Mouse (Mus musculus): ENCODE measurements at regions not wholly inside any gene's neighbourhood (a gene's known extent, or its start where the extent isn't known, plus 50 kb on each side); places are given as distances from the start of the nearest gene placed in this dataset.

GRCm38 (mm10) chr13:8087154-8087553 lies 115.5 kb upstream of the Adarb2 start:
- WGBS: 75% methylated on average over 2 of the region's 2 CpGs

GRCm38 (mm10) chr13:8089519-8089918 lies 113.1 kb upstream of the Adarb2 start:
- DNase-seq (ENCODE audit: low spot score) (no peak), ATAC-seq (ENCODE audit: low FRiP score, low read depth) (no peak)
- WGBS: 78% methylated on average over 4 of the region's 4 CpGs
- no peaks in the 10 kb centered on the region for H3K9me3 ChIP-seq (ENCODE audit: control insufficient read depth, low read length)
- H3K36me3 ChIP-seq (ENCODE audit: control insufficient read depth, insufficient read depth, low read length): no peaks in the 10 kb centered on the region
- H3K4me1 ChIP-seq (ENCODE audit: control insufficient read depth, insufficient read depth, low read length): no peaks in the 10 kb centered on the region
- H3K4me2 ChIP-seq (replicated peaks; ENCODE audit: low read depth, low read length, severe bottlenecking): no peak overlapping the region
- H3K9ac ChIP-seq (ENCODE audit: low read depth, low read length, severe bottlenecking): no peak overlapping the region
- TF ChIP-seq POLR2A (IDR thresholded peaks at IDR 0.05; ENCODE audit: borderline replicate concordance, extremely low read depth, insufficient read depth, insufficient read length): no peak
- no peak overlapping the region for H3K4me3 ChIP-seq (replicated peaks; ENCODE audit: low read length)
- H3K27me3 ChIP-seq (ENCODE audit: control insufficient read depth, insufficient read depth, low read length): no peaks in the 10 kb centered on the region
- H3K27ac ChIP-seq (replicated peaks; ENCODE audit: low read depth, low read length): no peak overlapping the region

More at GRCm38 (mm10) chr13:8087154-8087553, 115.5 kb upstream of the Adarb2 start:
- TF ChIP-seq POLR2A (IDR thresholded peaks at IDR 0.05; ENCODE audit: borderline replicate concordance, extremely low read depth, insufficient read depth, insufficient read length): no peak
- ATAC-seq (ENCODE audit: low FRiP score, low read depth) (no peak), DNase-seq (ENCODE audit: low spot score) (no peak)
- Histone ChIP-seq H3K27me3 (ENCODE audit: control insufficient read depth, insufficient read depth, low read length) (no peaks in the 10 kb centered on the region), H3K27ac (replicated peaks; ENCODE audit: low read depth, low read length) (no peak overlapping the region), H3K4me1 (ENCODE audit: control insufficient read depth, insufficient read depth, low read length) (no peaks in the 10 kb centered on the region), H3K36me3 (ENCODE audit: control insufficient read depth, insufficient read depth, low read length) (no peaks in the 10 kb centered on the region), H3K4me2 (replicated peaks; ENCODE audit: low read depth, low read length, severe bottlenecking) (no peak overlapping the region), H3K4me3 (replicated peaks; ENCODE audit: low read length) (no peak overlapping the region), H3K9me3 (ENCODE audit: control insufficient read depth, low read length) (no peaks in the 10 kb centered on the region), H3K9ac (ENCODE audit: low read depth, low read length, severe bottlenecking) (no peak overlapping the region)

GRCm38 (mm10) chr13:8108701-8109100 lies 94.0 kb upstream of the Adarb2 start:
- Histone ChIP-seq H3K4me3 (replicated peaks; ENCODE audit: low read length) (no peak overlapping the region), H3K36me3 (ENCODE audit: control insufficient read depth, insufficient read depth, low read length) (no peaks in the 10 kb centered on the region), H3K9ac (ENCODE audit: low read depth, low read length, severe bottlenecking) (no peak overlapping the region), H3K27ac (replicated peaks; ENCODE audit: low read depth, low read length) (no peak overlapping the region), H3K4me1 (ENCODE audit: control insufficient read depth, insufficient read depth, low read length) (peaks cover 11% of the 10 kb centered on the region), H3K9me3 (ENCODE audit: control insufficient read depth, low read length) (no peaks in the 10 kb centered on the region), H3K27me3 (ENCODE audit: control insufficient read depth, insufficient read depth, low read length) (no peaks in the 10 kb centered on the region), H3K4me2 (replicated peaks; ENCODE audit: low read depth, low read length, severe bottlenecking) (no peak overlapping the region)
- 40% methylated on average over 5 of the region's 5 CpGs for WGBS
- no peak for ATAC-seq (ENCODE audit: low FRiP score, low read depth)
- no peak for DNase-seq (ENCODE audit: low spot score)
- TF ChIP-seq POLR2A (IDR thresholded peaks at IDR 0.05; ENCODE audit: borderline replicate concordance, extremely low read depth, insufficient read depth, insufficient read length): no peak

GRCm38 (mm10) chr13:8112953-8113352 lies 89.7 kb upstream of the Adarb2 start:
- H3K4me3 ChIP-seq (replicated peaks; ENCODE audit: low read length): no peak overlapping the region
- DNase-seq (ENCODE audit: low spot score) (peak; percentile 32), ATAC-seq (ENCODE audit: low FRiP score, low read depth) (peak; percentile 50)
- no peak for TF ChIP-seq POLR2A (IDR thresholded peaks at IDR 0.05; ENCODE audit: borderline replicate concordance, extremely low read depth, insufficient read depth, insufficient read length)
- no peak overlapping the region for H3K27ac ChIP-seq (replicated peaks; ENCODE audit: low read depth, low read length)
- H3K9me3 ChIP-seq (ENCODE audit: control insufficient read depth, low read length): no peaks in the 10 kb centered on the region
- H3K36me3 ChIP-seq (ENCODE audit: control insufficient read depth, insufficient read depth, low read length): no peaks in the 10 kb centered on the region
- H3K27me3 ChIP-seq (ENCODE audit: control insufficient read depth, insufficient read depth, low read length): no peaks in the 10 kb centered on the region
- peaks cover 11% of the 10 kb centered on the region for H3K4me1 ChIP-seq (ENCODE audit: control insufficient read depth, insufficient read depth, low read length)
- WGBS: 17% methylated on average over 1 of the region's 1 CpGs
- no peak overlapping the region for H3K4me2 ChIP-seq (replicated peaks; ENCODE audit: low read depth, low read length, severe bottlenecking)
- no peak overlapping the region for H3K9ac ChIP-seq (ENCODE audit: low read depth, low read length, severe bottlenecking)

- H3K4me1 ChIP-seq (ENCODE audit: control insufficient read depth, insufficient read depth, low read length): no peaks in the 10 kb centered on the region
- H3K4me2 ChIP-seq (replicated peaks; ENCODE audit: low read depth, low read length, severe bottlenecking): no peak overlapping the region
- H3K9ac ChIP-seq (ENCODE audit: low read depth, low read length, severe bottlenecking): no peak overlapping the region
- DNase-seq (ENCODE audit: low spot score) (no peak), ATAC-seq (ENCODE audit: low FRiP score, low read depth) (no peak)
- H3K36me3 ChIP-seq (ENCODE audit: control insufficient read depth, insufficient read depth, low read length): no peaks in the 10 kb centered on the region
- TF ChIP-seq POLR2A (IDR thresholded peaks at IDR 0.05; ENCODE audit: borderline replicate concordance, extremely low read depth, insufficient read depth, insufficient read length): no peak
- H3K9me3 ChIP-seq (ENCODE audit: control insufficient read depth, low read length): no peaks in the 10 kb centered on the region
- 55% methylated on average over 5 of the region's 5 CpGs for WGBS
- no peak overlapping the region for H3K27ac ChIP-seq (replicated peaks; ENCODE audit: low read depth, low read length)
- H3K27me3 ChIP-seq (ENCODE audit: control insufficient read depth, insufficient read depth, low read length): no peaks in the 10 kb centered on the region
- no peak overlapping the region for H3K4me3 ChIP-seq (replicated peaks; ENCODE audit: low read length)
Measured at GRCm38 (mm10) chr13:8119013-8119412, 83.7 kb upstream of the Adarb2 start.

GRCm38 (mm10) chr13:8119986-8120385 lies 82.7 kb upstream of the Adarb2 start:
- Histone ChIP-seq H3K9ac (ENCODE audit: low read depth, low read length, severe bottlenecking) (no peak overlapping the region), H3K36me3 (ENCODE audit: control insufficient read depth, insufficient read depth, low read length) (no peaks in the 10 kb centered on the region), H3K4me2 (replicated peaks; ENCODE audit: low read depth, low read length, severe bottlenecking) (no peak overlapping the region), H3K27ac (replicated peaks; ENCODE audit: low read depth, low read length) (no peak overlapping the region), H3K9me3 (ENCODE audit: control insufficient read depth, low read length) (no peaks in the 10 kb centered on the region), H3K27me3 (ENCODE audit: control insufficient read depth, insufficient read depth, low read length) (no peaks in the 10 kb centered on the region), H3K4me1 (ENCODE audit: control insufficient read depth, insufficient read depth, low read length) (no peaks in the 10 kb centered on the region), H3K4me3 (replicated peaks; ENCODE audit: low read length) (no peak overlapping the region)
- ATAC-seq (ENCODE audit: low FRiP score, low read depth): no peak
- 78% methylated on average over 2 of the region's 2 CpGs for WGBS
- no peak for DNase-seq (ENCODE audit: low spot score)
- TF ChIP-seq POLR2A (IDR thresholded peaks at IDR 0.05; ENCODE audit: borderline replicate concordance, extremely low read depth, insufficient read depth, insufficient read length): no peak
